In genomic region chr13:103772917-103773316, GRCm38 (mm10) we compare ENCODE assay signal across 8 mouse cellular contexts. TPM values are rescaled to one million over a fixed set of nuclear protein-coding genes. Genes with fewer than 3 reads are reported as not detected.
DNase-seq lines count a peak whose midpoint lies in the region; ATAC-seq and TF ChIP-seq lines count a peak whose summit lies in the region.

No protein-coding gene starts in this region.

- WGBS in lung, embryonic 14.5 days, result 18% methylated on average over 5 of the region's 5 CpGs
- WGBS in heart, embryonic 16.5 days, result 24% methylated on average over 5 of the region's 5 CpGs
- WGBS in liver, embryonic 14.5 days (ENCODE audit: insufficient replicate concordance), result 38% methylated on average over 5 of the region's 5 CpGs

- peak overlapping the region; percentile 82 for H3K4me2 ChIP-seq in lung, embryonic 14.5 days
- H3K4me2 ChIP-seq in heart, embryonic 16.5 days (ENCODE audit: low read depth, low read length), result peak overlapping the region; percentile 67
- peak overlapping the region; percentile 80 for H3K4me2 ChIP-seq in liver, embryonic 14.5 days (ENCODE audit: low read depth)

- peak; percentile 60 for DNase-seq in lung, embryonic 14.5 days
- no peak for DNase-seq in lung, adult 18-20 months
- DNase-seq in liver, embryonic 14.5 days (ENCODE audit: low read depth in 3 of 3, low spot score in 3 of 3), result no peak
- no peak for DNase-seq in thymus, postnatal 36 days
- no peak for DNase-seq in right cerebral cortex, postnatal 25 days

- peak overlapping the region; percentile 86 for H3K9ac ChIP-seq in lung, embryonic 14.5 days
- peak overlapping the region; percentile 89 for H3K9ac ChIP-seq in heart, embryonic 16.5 days (ENCODE audit: low read length)
- H3K9ac ChIP-seq in liver, embryonic 14.5 days (replicated peaks), result peak overlapping the region; percentile 88

- H3K9me3 ChIP-seq in lung, embryonic 14.5 days (ENCODE audit: low read depth, low read length), result no peaks in the 10 kb centered on the region
- H3K9me3 ChIP-seq in heart, embryonic 16.5 days (replicated peaks; ENCODE audit: control insufficient read depth, low read length), result no peaks in the 10 kb centered on the region
- H3K9me3 ChIP-seq in liver, embryonic 14.5 days (ENCODE audit: control insufficient read depth, low read length), result no peaks in the 10 kb centered on the region

- H3K36me3 ChIP-seq in lung, embryonic 14.5 days (ENCODE audit: insufficient read depth), result peaks cover 11% of the 10 kb centered on the region; the same call in 1 of the 2 replicates
- H3K36me3 ChIP-seq in heart, embryonic 16.5 days (ENCODE audit: control insufficient read depth, insufficient read depth), result no peaks in the 10 kb centered on the region
- no peaks in the 10 kb centered on the region for H3K36me3 ChIP-seq in liver, embryonic 14.5 days (replicated peaks; ENCODE audit: control insufficient read depth, insufficient read depth, low read depth)

- no peaks in the 10 kb centered on the region for H3K27me3 ChIP-seq in lung, embryonic 14.5 days (ENCODE audit: insufficient read depth, low read length)
- no peaks in the 10 kb centered on the region for H3K27me3 ChIP-seq in heart, embryonic 16.5 days (ENCODE audit: control insufficient read depth, insufficient read depth, low read length)
- no peaks in the 10 kb centered on the region for H3K27me3 ChIP-seq in liver, embryonic 14.5 days (ENCODE audit: control insufficient read depth, insufficient read depth, low read length)

- peak overlapping the region; percentile 69 for H3K4me3 ChIP-seq in lung, embryonic 14.5 days (ENCODE audit: low read depth, low read length)
- H3K4me3 ChIP-seq in brown adipose tissue, adult 24 weeks (ENCODE audit: insufficient read depth, low read depth, low read length), result peak overlapping the region; percentile 24; the same call in 1 of the 2 replicates
- peak overlapping the region; percentile 77 for H3K4me3 ChIP-seq in heart, embryonic 16.5 days (ENCODE audit: low read length)
- H3K4me3 ChIP-seq in liver, embryonic 14.5 days (ENCODE audit: insufficient read depth in 1 of 2, low read depth in 2 of 2, low read length in 2 of 2), result peak overlapping the region; percentile 66 to 96

- no peak for TF ChIP-seq CTCF in lung, embryonic 14.5 days (IDR thresholded peaks at IDR 0.05; ENCODE audit: low read depth)
- TF ChIP-seq CTCF in liver, embryonic 14.5 days (IDR thresholded peaks at IDR 0.05; ENCODE audit: low read depth), result no peak

- no peak overlapping the region for H3K27ac ChIP-seq in lung, embryonic 14.5 days (ENCODE audit: low read depth)
- no peak overlapping the region for H3K27ac ChIP-seq in brown adipose tissue, adult 24 weeks (replicated peaks; ENCODE audit: low read depth, low read length)
- H3K27ac ChIP-seq in heart, embryonic 16.5 days (ENCODE audit: low read length), result no peak overlapping the region
- no peak overlapping the region for H3K27ac ChIP-seq in liver, embryonic 14.5 days

- TF ChIP-seq EP300 in liver, embryonic 14.5 days (IDR thresholded peaks at IDR 0.05; ENCODE audit: low read depth), result no peak

- no peak for ATAC-seq in lung, embryonic 14.5 days (ENCODE audit: insufficient read depth)
- ATAC-seq in heart, embryonic 16.5 days (replicated peaks; ENCODE audit: extremely low read depth, insufficient read depth, low FRiP score), result no peak
- no peak for ATAC-seq in liver, embryonic 14.5 days (ENCODE audit: insufficient read depth)
- ATAC-seq in erythroid progenitor cell, adult 5-6 weeks (replicated peaks; ENCODE audit: low FRiP score, poor library complexity, severe bottlenecking), result no peak

- peaks cover 5% of the 10 kb centered on the region for H3K4me1 ChIP-seq in lung, embryonic 14.5 days (ENCODE audit: insufficient read depth)
- H3K4me1 ChIP-seq in brown adipose tissue, adult 24 weeks (ENCODE audit: control insufficient read depth, insufficient read depth, insufficient read length, low read length), result peaks cover 4% of the 10 kb centered on the region; the same call in 1 of the 2 replicates
- H3K4me1 ChIP-seq in heart, embryonic 16.5 days (ENCODE audit: control insufficient read depth, insufficient read depth, low read length), result peaks cover 17% of the 10 kb centered on the region
- H3K4me1 ChIP-seq in liver, embryonic 14.5 days (replicated peaks; ENCODE audit: control insufficient read depth in 2 of 2, insufficient read depth in 2 of 2, low read length in 1 of 2), result peaks cover 0 to 16% of the 10 kb centered on the region in 2 experiments; a peak in 3 of 4 replicates

RNA-seq across cellular contexts. Expression of gene Srek1, which starts 1.5 kb away (rescaled TPM):
- 100 and 103 TPM in 2 replicates for polyA plus RNA-seq in lung, embryonic 14.5 days (2014; fragmentation: Nextera tagmentation; extraction: Ambion mirVana)
- polyA plus RNA-seq in brown adipose tissue, adult 24 weeks (2012; ENCODE audit: insufficient read depth, insufficient read length, missing spikeins), result 21.0 and 22.9 TPM in 2 replicates
- polyA plus RNA-seq in heart, embryonic 16.5 days (2015; fragmentation: Nextera tagmentation; extraction: Ambion mirVana), result 42.3 and 45.0 TPM in 2 replicates
- polyA plus RNA-seq in liver, embryonic 14.5 days (2012; rRNA removed), result 8.1 and 14.4 TPM in 2 replicates
- polyA plus RNA-seq in liver, embryonic 14.5 days (2014; fragmentation: Nextera tagmentation; extraction: Ambion mirVana), result 16.3 and 20.3 TPM in 2 replicates
- 28.9 and 34.6 TPM in 2 replicates for total RNA-seq in erythroid progenitor cell, adult 5-6 weeks (2015; ENCODE audit: low replicate concordance)
- 76.4 and 103 TPM in 2 replicates for total RNA-seq in erythroid progenitor cell, adult 5-6 weeks (2017; ENCODE audit: low replicate concordance)

Comparison
In these comparisons a context has a peak if more than half of its experiments do, and no peak if none do; other contexts are left out.
1. H3K4me3 ChIP-seq: peak in every context shown above with its lines; median percentile 81 in liver, embryonic 14.5 days; 77 in heart, embryonic 16.5 days; 69 in lung, embryonic 14.5 days; 24 in brown adipose tissue, adult 24 weeks.